Mouse (Mus musculus): Measurements from ENCODE around the gene Hc. TPM values are rescaled to one million over a fixed set of nuclear protein-coding genes. Genes with fewer than 3 reads are reported as not detected.
A peak's percentile ranks its signal among the peaks of the same experiment; 100 is the strongest.

Hc gene
- polyA plus RNA-seq, 1 experiment from 2014 or later = 0.19 TPM

DNA sequence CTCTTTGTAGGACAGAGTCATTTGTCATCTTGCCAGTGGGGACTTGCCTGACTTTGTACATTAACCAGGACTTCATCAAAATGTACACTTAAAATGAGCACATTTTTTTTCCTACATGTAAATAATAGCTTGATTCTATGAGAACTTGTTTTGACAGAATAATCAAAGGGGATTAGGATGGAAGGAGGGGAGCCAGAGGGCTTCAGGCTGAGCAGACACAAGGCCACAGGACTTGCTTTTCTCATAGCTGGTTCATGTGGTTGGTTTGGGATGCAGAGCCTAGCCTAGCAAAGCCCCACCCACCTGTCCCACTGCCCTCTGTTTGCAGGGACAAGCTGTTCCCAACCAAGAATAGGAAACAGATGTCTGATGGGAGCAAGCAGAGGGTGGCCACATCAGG is 109.8 kb downstream of the Hc start:
- Histone ChIP-seq H3K4me3 (no peak overlapping the region), H3K36me3 (no peaks in the 10 kb centered on the region), H3K9me3 (no peaks in the 10 kb centered on the region), H3K27ac (replicated peaks) (no peak overlapping the region), H3K9ac (no peak overlapping the region), H3K4me2 (no peak overlapping the region), H3K27me3 (replicated peaks) (peaks cover 18% of the 10 kb centered on the region), H3K4me1 (no peaks in the 10 kb centered on the region)
- ATAC-seq (ENCODE audit: extremely low read depth, insufficient number of reproducible peaks, low FRiP score, low TSS enrichment) = no peak

DNA sequence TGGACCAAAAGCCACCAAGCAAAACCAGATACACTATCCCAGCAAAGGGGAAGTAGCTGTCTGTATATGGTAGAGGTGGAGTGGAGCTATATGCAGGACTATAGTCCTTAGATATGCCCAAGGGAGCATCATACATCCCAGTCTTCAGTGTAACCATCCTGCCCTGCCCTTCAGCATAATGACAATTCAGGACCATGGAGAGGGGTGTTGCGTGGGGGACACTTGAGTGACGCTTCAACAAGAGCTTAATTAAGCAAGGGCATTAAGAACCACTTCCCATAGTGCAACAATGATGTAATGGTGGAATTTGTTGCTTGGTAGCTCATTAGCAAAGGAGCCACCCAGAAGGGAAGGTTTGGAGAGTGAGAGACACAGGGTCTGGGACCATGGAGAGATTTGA is 112.6 kb downstream of the Hc start:
- Histone ChIP-seq H3K9ac (no peak overlapping the region), H3K36me3 (no peaks in the 10 kb centered on the region)
- no peak for ATAC-seq (ENCODE audit: extremely low read depth, insufficient number of reproducible peaks, low FRiP score, low TSS enrichment)

GRCm38 (mm10) chr2:34946046-34946445 is 115.2 kb downstream of the Hc start:
- no peak overlapping the region for H3K4me2 ChIP-seq
- no peaks in the 10 kb centered on the region for H3K36me3 ChIP-seq
- H3K9ac ChIP-seq = no peak overlapping the region
- no peaks in the 10 kb centered on the region for H3K9me3 ChIP-seq
- no peak overlapping the region for H3K27ac ChIP-seq (replicated peaks)
- H3K4me3 ChIP-seq = no peak overlapping the region
- no peak for ATAC-seq (ENCODE audit: extremely low read depth, insufficient number of reproducible peaks, low FRiP score, low TSS enrichment)
- peaks cover 15% of the 10 kb centered on the region for H3K4me1 ChIP-seq
- H3K27me3 ChIP-seq (replicated peaks) = peaks cover 48% of the 10 kb centered on the region
- WGBS = 64% methylated on average over 4 of the region's 4 CpGs

More for the DNA sequence above, 112.6 kb downstream of the Hc start:
- WGBS = 18% methylated on average over 2 of the region's 2 CpGs
- H3K4me1 ChIP-seq = peaks cover 9% of the 10 kb centered on the region
- H3K27ac ChIP-seq (replicated peaks) = no peak overlapping the region
- peaks cover 28% of the 10 kb centered on the region for H3K27me3 ChIP-seq (replicated peaks)
- H3K9me3 ChIP-seq = no peaks in the 10 kb centered on the region
- H3K4me3 ChIP-seq = no peak overlapping the region
- H3K4me2 ChIP-seq = no peak overlapping the region

DNA sequence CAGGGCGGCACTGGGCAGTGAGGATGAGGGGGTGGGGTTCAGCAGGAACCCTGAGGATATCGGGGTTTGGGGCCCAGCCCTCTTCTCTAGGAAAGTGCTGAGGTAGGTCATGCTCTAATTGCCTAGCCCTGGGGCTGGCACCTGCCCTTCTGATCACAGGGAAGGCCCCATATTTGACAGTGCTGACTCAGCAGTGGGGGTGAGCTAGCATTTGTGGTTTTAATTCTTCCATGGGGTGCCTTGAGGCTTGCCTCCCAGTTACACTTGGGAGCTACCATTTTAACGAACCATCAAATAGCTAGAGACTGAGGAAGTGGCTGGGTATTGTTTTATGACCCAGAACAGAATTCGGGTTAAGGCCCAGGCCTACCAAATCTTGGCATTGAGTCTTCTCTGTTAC is 115.7 kb downstream of the Hc start:
- ATAC-seq (ENCODE audit: extremely low read depth, insufficient number of reproducible peaks, low FRiP score, low TSS enrichment) = no peak
- 73% methylated on average over 4 of the region's 4 CpGs for WGBS

DNA sequence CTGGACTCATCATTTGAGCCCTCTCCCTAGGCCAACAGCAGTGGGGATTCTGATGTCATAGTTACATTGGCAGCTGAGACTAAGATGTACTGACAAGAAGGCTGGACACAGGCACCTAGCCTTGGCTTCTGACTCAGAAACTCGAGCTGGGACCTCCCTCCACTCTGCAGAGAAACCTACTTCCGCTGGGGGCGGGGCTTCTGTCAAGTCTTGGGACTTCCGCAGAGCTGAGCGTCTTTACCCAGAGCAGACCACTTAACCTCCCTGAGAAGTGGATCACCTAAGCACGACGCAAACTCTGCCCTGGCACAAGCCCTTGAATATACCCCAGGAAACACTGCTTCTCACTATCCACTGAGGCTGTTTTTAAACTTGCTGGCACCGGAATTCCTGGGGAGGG is 116.5 kb downstream of the Hc start:
- 0 out of 2 replicates have a peak overlapping the region, but pooled peaks have one; percentile 40 for H3K9ac ChIP-seq
- no peak for ATAC-seq (ENCODE audit: extremely low read depth, insufficient number of reproducible peaks, low FRiP score, low TSS enrichment)
- 6% methylated on average over 8 of the region's 8 CpGs for whole genome bisulfite sequencing

More for the DNA sequence above, 115.7 kb downstream of the Hc start:
- H3K27ac ChIP-seq (replicated peaks) = no peak overlapping the region
- no peaks in the 10 kb centered on the region for H3K36me3 ChIP-seq
- peaks cover 51% of the 10 kb centered on the region for H3K27me3 ChIP-seq (replicated peaks)
- H3K4me3 ChIP-seq = no peak overlapping the region
- H3K9ac ChIP-seq = no peak overlapping the region
- peaks cover 15% of the 10 kb centered on the region for H3K4me1 ChIP-seq
- no peaks in the 10 kb centered on the region for H3K9me3 ChIP-seq
- H3K4me2 ChIP-seq = no peak overlapping the region

GRCm38 (mm10) chr2:34943556-34944120 is 117.6 kb downstream of the Hc start:
- Histone ChIP-seq H3K4me3 (no peak overlapping the region), H3K36me3 (no peaks in the 10 kb centered on the region), H3K4me1 (peaks cover 24% of the 10 kb centered on the region), H3K4me2 (no peak overlapping the region), H3K9me3 (no peaks in the 10 kb centered on the region), H3K9ac (no peak overlapping the region), H3K27ac (replicated peaks) (no peak overlapping the region), H3K27me3 (replicated peaks) (peaks cover 55% of the 10 kb centered on the region)
- 78% methylated on average over 13 of the region's 13 CpGs for WGBS
- ATAC-seq (ENCODE audit: extremely low read depth, insufficient number of reproducible peaks, low FRiP score, low TSS enrichment) = no peak

More for the DNA sequence above, 116.5 kb downstream of the Hc start:
- Histone ChIP-seq H3K27me3 (replicated peaks) (peaks cover 55% of the 10 kb centered on the region), H3K4me1 (peaks cover 15% of the 10 kb centered on the region), H3K36me3 (no peaks in the 10 kb centered on the region), H3K9me3 (no peaks in the 10 kb centered on the region), H3K4me3 (peak overlapping the region; percentile 31), H3K27ac (replicated peaks) (no peak overlapping the region), H3K4me2 (peak overlapping the region; percentile 62)

DNA sequence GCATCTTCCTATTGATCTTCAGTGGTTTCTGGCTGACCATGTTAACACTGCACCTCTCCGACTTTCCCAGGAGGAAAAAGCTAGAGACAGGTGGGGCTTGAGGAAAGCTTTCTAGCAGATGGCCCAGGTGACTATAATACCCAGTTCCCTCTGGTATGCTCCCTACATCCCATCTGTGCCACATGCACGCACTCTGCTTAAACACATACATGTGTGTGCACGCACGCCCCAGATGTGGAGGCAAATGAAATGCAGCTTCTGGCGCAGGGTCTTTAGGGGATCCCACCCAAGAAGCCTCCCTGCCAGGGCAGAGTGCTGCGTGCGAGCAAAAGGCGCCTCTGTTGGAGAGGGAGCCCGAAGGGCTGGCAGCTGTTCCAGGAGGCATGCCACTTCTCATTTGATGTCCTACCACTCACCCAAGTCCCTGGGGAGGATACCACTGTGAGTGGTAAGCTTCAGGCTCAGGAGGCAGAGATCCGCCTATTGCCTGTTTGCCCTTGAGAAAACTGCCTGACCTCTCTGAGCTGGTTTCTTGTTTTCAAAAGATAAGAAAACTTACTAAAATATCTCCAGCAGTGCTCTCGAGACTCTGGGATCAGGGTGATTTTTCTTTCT is 120.1 kb downstream of the Hc start:
- 59% methylated on average over 11 of the region's 11 CpGs for WGBS
- ATAC-seq (ENCODE audit: extremely low read depth, insufficient number of reproducible peaks, low FRiP score, low TSS enrichment) = no peak

GRCm38 (mm10) chr2:34940246-34940645 is 121.0 kb downstream of the Hc start:
- Histone ChIP-seq H3K4me3 (no peak overlapping the region), H3K4me1 (peaks cover 32% of the 10 kb centered on the region), H3K9me3 (no peaks in the 10 kb centered on the region), H3K4me2 (no peak overlapping the region), H3K9ac (no peak overlapping the region), H3K27ac (replicated peaks) (no peak overlapping the region), H3K36me3 (no peaks in the 10 kb centered on the region), H3K27me3 (replicated peaks) (peaks cover 47% of the 10 kb centered on the region)
- 75% methylated on average over 5 of the region's 5 CpGs for WGBS
- no peak for ATAC-seq (ENCODE audit: extremely low read depth, insufficient number of reproducible peaks, low FRiP score, low TSS enrichment)

More for the DNA sequence above, 120.1 kb downstream of the Hc start:
- H3K27me3 ChIP-seq (replicated peaks) = peaks cover 51% of the 10 kb centered on the region
- no peak overlapping the region for H3K9ac ChIP-seq
- H3K4me1 ChIP-seq = peaks cover 34% of the 10 kb centered on the region
- no peaks in the 10 kb centered on the region for H3K36me3 ChIP-seq
- no peak overlapping the region for H3K27ac ChIP-seq (replicated peaks)
- no peak overlapping the region for H3K4me2 ChIP-seq
- no peaks in the 10 kb centered on the region for H3K9me3 ChIP-seq
- no peak overlapping the region for H3K4me3 ChIP-seq

DNA sequence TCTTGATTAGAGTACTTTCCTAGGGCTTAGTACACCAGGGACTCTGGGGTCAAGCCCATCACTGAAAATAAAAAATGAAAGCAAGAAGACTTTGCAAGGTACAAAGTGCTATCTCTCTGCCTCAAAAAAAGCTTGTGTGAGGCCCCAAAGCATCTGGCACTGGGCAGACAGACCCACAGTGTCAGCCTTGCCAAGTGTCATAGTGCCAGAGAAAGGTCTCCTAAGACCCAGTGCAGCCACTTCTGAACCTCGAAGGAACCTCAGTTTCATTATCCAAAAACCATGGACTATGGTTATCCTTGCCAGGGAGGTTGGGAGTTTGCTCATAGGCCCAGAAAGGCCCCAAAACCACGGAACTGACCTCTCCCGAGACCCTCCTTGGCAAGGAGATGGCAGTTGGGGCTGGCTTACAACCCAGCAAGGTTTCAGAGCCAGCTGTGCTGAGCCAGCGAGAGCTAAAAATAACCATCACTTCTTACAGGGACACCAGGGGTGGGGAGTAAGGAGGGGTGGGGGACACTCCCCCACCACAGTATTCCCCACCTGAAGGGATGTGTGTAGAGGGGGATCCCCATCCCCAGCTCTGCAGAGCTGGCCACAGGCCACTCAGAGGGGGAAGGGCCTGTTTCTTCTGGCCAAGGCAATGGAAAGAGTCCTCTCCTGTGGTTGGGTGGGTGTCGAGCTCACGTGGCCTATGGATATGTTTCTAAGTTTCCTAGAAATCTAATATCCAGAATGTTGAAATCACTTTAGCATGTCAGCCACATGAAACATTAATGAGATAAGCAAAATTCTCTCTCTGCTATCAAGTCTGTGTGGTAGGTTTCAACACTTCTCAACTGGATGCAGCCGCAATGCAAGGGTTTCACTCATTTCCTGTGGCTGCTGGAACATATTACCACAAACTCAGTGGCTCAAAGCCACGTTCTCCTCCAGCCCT is 122.7 kb downstream of the Hc start:
- no peak; the same call in 1 of the 2 replicates for ATAC-seq (ENCODE audit: extremely low read depth, insufficient number of reproducible peaks, low FRiP score, low TSS enrichment)
- 46% methylated on average over 8 of the region's 8 CpGs for WGBS
- H3K27me3 ChIP-seq (replicated peaks) = peaks cover 43% of the 10 kb centered on the region
- no peaks in the 10 kb centered on the region for H3K9me3 ChIP-seq
- no peak overlapping the region for H3K9ac ChIP-seq
- no peak overlapping the region for H3K4me2 ChIP-seq
- no peak overlapping the region for H3K27ac ChIP-seq (replicated peaks)
- H3K4me1 ChIP-seq = peaks cover 25% of the 10 kb centered on the region
- H3K4me3 ChIP-seq = no peak overlapping the region
- no peaks in the 10 kb centered on the region for H3K36me3 ChIP-seq

GRCm38 (mm10) chr2:34937460-34937859 is 123.8 kb downstream of the Hc start:
- no peak for ATAC-seq (ENCODE audit: extremely low read depth, insufficient number of reproducible peaks, low FRiP score, low TSS enrichment)
- Histone ChIP-seq H3K4me3 (no peak overlapping the region), H3K27me3 (replicated peaks) (peaks cover 34% of the 10 kb centered on the region), H3K4me1 (peaks cover 24% of the 10 kb centered on the region), H3K36me3 (no peaks in the 10 kb centered on the region), H3K9me3 (no peaks in the 10 kb centered on the region), H3K27ac (replicated peaks) (no peak overlapping the region), H3K9ac (no peak overlapping the region), H3K4me2 (no peak overlapping the region)
- 51% methylated on average over 5 of the region's 5 CpGs for WGBS

Data from heart, embryonic 13.5 days (tissue).